Mouse (Mus musculus) intestine, postnatal 0 days (tissue): Measurements from ENCODE around the gene Gstk1. TPM values are rescaled to one million over a fixed set of nuclear protein-coding genes. Genes with fewer than 3 reads are reported as not detected.

ENCODE experiments used
- ATAC-seq: fragments of 200-750 bp; cut with Nextera tagmentation; 2 replicates; pipeline ENCODE4 v1.8.0; 2017; ENCODE audit warnings: mild to moderate bottlenecking, moderate TSS enrichment, moderate library complexity
- H3K27ac ChIP-seq: fragments of 300-500 bp; sonication (generic); 2 replicates; pipeline ENCODE4 v1.5.1; 2014; ENCODE audit warnings: mild to moderate bottlenecking, low read depth, low read length, moderate library complexity
- H3K27me3 ChIP-seq: fragments of 300-500 bp; sonication (generic); replicated peaks from 2 replicates; pipeline ENCODE4 v1.6.1; 2014; ENCODE audit warnings: low read length, mixed read lengths; ENCODE audit not compliant: control insufficient read depth, insufficient read depth
- H3K36me3 ChIP-seq: fragments of 300-500 bp; sonication (generic); 2 replicates; pipeline ENCODE4 v1.6.1; 2014; ENCODE audit warnings: mild to moderate bottlenecking, moderate library complexity; ENCODE audit not compliant: control insufficient read depth, insufficient read depth
- H3K4me1 ChIP-seq: fragments of 300-500 bp; sonication (generic); replicated peaks from 2 replicates; pipeline ENCODE4 v1.6.1; 2014; ENCODE audit warnings: antibody characterized with exemption, low read length, mixed read lengths; ENCODE audit not compliant: control insufficient read depth, insufficient read depth
- H3K4me2 ChIP-seq: fragments of 300-500 bp; sonication (generic); replicated peaks from 2 replicates; pipeline ENCODE4 v1.6.1; 2014; ENCODE audit warnings: low read depth, mild to moderate bottlenecking, moderate library complexity
- H3K4me3 ChIP-seq: fragments of 300-500 bp; sonication (generic); 2 replicates; pipeline ENCODE4 v1.5.1; 2014; ENCODE audit warnings: low read depth, low read length
- H3K9ac ChIP-seq: fragments of 300-500 bp; sonication (generic); 2 replicates; pipeline ENCODE4 v1.6.1; 2014; ENCODE audit warnings: mild to moderate bottlenecking, low read depth, low read length
- H3K9me3 ChIP-seq: fragments of 300-500 bp; sonication (generic); 2 replicates; pipeline ENCODE4 v1.6.1; 2016; ENCODE audit warnings: mixed run types; ENCODE audit not compliant: control insufficient read depth
- CTCF ChIP-seq: sonication (generic); IDR thresholded peaks from 2 replicates; pipeline ENCODE4 v1.5.1; 2016; ENCODE audit warnings: low read depth, mild to moderate bottlenecking, control low read depth, antibody characterized with exemption, moderate library complexity
- WGBS: fragments of 180-500 bp; shearing (Covaris S2); extraction: QIAGEN DNeasy Blood & Tissue Kit; methylation state at CpG from one replicate; pipeline ENCODE4 v1.1.7; 2014; 5-methylcytosine and 5-hydroxymethylcytosine counted together
- polyA plus RNA-seq: library from polyadenylated mRNA; unstranded; fragments of >200 nt; fragmentation: Nextera tagmentation; extraction: Ambion mirVana; gene quantifications from 2 replicates; pipeline ENCODE4 v1.2.1, GENCODE M21; 2015

Gstk1 gene
- polyA plus RNA-seq, 1 experiment from 2014 or later = 22.6 TPM

- peak; percentile 91 for ATAC-seq
- Histone ChIP-seq H3K9me3 (no peaks in the 10 kb centered on the region), H3K27ac (no peak overlapping the region; the same call in 1 of the 2 replicates), H3K9ac (no peak overlapping the region), H3K4me2 (no peak overlapping the region), H3K27me3 (no peaks in the 10 kb centered on the region), H3K36me3 (peaks cover 7% of the 10 kb centered on the region; the same call in 1 of the 2 replicates), H3K4me1 (no peaks in the 10 kb centered on the region), H3K4me3 (no peak overlapping the region)
- TF ChIP-seq CTCF = no peak
Measured at GRCm38 (mm10) chr6:42287562-42287961, 41.8 kb downstream of the Gstk1 start.

DNA sequence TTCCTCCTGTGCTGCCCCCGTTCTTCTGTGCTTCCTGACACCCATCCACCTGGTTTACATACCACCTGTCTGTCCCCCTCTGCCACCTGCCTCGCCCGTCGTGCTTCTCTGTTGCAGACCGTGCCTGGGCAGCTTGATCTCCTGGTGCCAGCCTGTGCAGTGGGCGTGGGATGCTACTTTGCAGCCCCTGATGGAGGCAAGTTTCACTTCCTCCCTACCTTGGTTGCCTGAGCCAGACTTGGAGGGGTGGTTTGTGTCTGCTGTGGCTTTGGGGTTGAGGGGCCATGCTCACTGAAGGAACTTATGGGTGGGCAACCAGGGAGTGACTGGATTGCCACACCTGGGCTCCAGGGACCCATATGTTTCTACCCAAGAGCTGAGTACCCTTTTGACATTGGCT, 47.6 kb downstream of the Gstk1 start:
- Histone ChIP-seq H3K9ac (no peak overlapping the region), H3K27me3 (no peaks in the 10 kb centered on the region), H3K4me2 (no peak overlapping the region), H3K27ac (no peak overlapping the region), H3K4me3 (no peak overlapping the region), H3K36me3 (no peaks in the 10 kb centered on the region), H3K9me3 (no peaks in the 10 kb centered on the region), H3K4me1 (no peaks in the 10 kb centered on the region)
- WGBS = 81% methylated on average over 6 of the region's 6 CpGs
- TF ChIP-seq CTCF = no peak
- ATAC-seq = no peak

- Histone ChIP-seq H3K27me3 (no peaks in the 10 kb centered on the region), H3K9ac (no peak overlapping the region), H3K4me2 (no peak overlapping the region), H3K27ac (no peak overlapping the region), H3K36me3 (no peaks in the 10 kb centered on the region), H3K4me3 (no peak overlapping the region), H3K4me1 (no peaks in the 10 kb centered on the region), H3K9me3 (no peaks in the 10 kb centered on the region)
- ATAC-seq = peak; percentile 84
- no peak for TF ChIP-seq CTCF
- WGBS = 45% methylated on average over 3 of the region's 3 CpGs
Measured at GRCm38 (mm10) chr6:42295549-42296094, 49.9 kb downstream of the Gstk1 start.

DNA sequence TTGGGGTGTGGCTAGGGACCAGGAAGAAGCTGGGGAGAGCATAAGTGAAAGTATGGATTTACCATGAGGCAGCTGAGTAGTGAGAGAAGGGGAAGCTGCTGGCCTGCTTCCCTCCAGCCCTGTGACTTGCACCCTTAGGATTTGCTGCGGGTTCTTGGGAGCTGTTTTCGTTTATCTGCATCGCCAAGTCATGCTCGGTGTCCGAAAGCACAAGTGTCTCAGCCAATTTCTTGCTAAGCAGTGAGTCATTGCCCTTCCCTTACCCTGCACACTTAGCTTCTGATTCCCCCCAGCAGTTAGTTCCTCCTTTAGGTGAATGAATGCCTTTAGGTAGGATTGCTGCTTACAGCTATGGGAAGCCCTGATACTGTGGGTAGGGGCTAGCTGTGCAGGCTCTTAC, 53.6 kb downstream of the Gstk1 start:
- TF ChIP-seq CTCF = no peak
- Histone ChIP-seq H3K27me3 (no peaks in the 10 kb centered on the region), H3K27ac (no peak overlapping the region), H3K4me3 (no peak overlapping the region), H3K4me2 (no peak overlapping the region), H3K9ac (no peak overlapping the region), H3K9me3 (no peaks in the 10 kb centered on the region), H3K36me3 (no peaks in the 10 kb centered on the region), H3K4me1 (no peaks in the 10 kb centered on the region)
- no peak for ATAC-seq
- 85% methylated on average over 5 of the region's 5 CpGs for whole genome bisulfite sequencing

Other genes with a start within 250 kb of the Gstk1 start
- not detected in 2 replicates for gene Sva, start 207.5 kb upstream of the Gstk1 start, polyA plus RNA-seq
- not detected in 2 replicates for gene Tas2r139, start 105.0 kb upstream of the Gstk1 start, polyA plus RNA-seq
- gene Tas2r144, start 30.6 kb upstream of the Gstk1 start, polyA plus RNA-seq = not detected in 2 replicates
- gene Tmem139, start 16.0 kb downstream of the Gstk1 start, polyA plus RNA-seq = 29.7 and 32.4 TPM in 2 replicates
- 13.0 and 13.4 TPM in 2 replicates for gene Casp2, start 19.1 kb downstream of the Gstk1 start, polyA plus RNA-seq
- gene Clcn1, start 40.8 kb downstream of the Gstk1 start, polyA plus RNA-seq = 0.12 and 0.18 TPM in 2 replicates
- gene Fam131b, start 78.7 kb downstream of the Gstk1 start, polyA plus RNA-seq = 0.05 and 0.12 TPM in 2 replicates
- gene Zyx, start 103.7 kb downstream of the Gstk1 start, polyA plus RNA-seq = 50.9 and 54.8 TPM in 2 replicates
- 13.3 and 13.7 TPM in 2 replicates for gene Epha1, start 127.3 kb downstream of the Gstk1 start, polyA plus RNA-seq
- not detected in 2 replicates for gene Tas2r143, start 154.3 kb downstream of the Gstk1 start, polyA plus RNA-seq
- not detected in 2 replicates for gene Tas2r135, start 159.5 kb downstream of the Gstk1 start, polyA plus RNA-seq
- not detected in 2 replicates for gene Tas2r126, start 188.6 kb downstream of the Gstk1 start, polyA plus RNA-seq
- gene Olfr458, start 219.3 kb downstream of the Gstk1 start, polyA plus RNA-seq = not detected in 2 replicates
- gene Olfr457, start 230.4 kb downstream of the Gstk1 start, polyA plus RNA-seq = not detected in 2 replicates
- not detected in 2 replicates for gene Olfr456, start 241.3 kb downstream of the Gstk1 start, polyA plus RNA-seq